Mouse (Mus musculus): ENCODE data around the gene Klf5.

GRCm38 (mm10) chr14:99278763-99279486, 19.6 kb upstream of the Klf5 start:
- TF ChIP-seq EP300 (IDR thresholded peaks at IDR 0.05; ENCODE audit: low read depth) (no peak), CTCF (IDR thresholded peaks at IDR 0.05; ENCODE audit: low read depth) (no peak)
